Mouse (Mus musculus) kidney, postnatal 14 days (tissue): ENCODE results near the gene Vps13c.

Experiments used
- DNase-seq: peaks from one replicate; pipeline ENCODE4 v3.0.0; 2022; ENCODE audit warnings: mixed read lengths

Vps13c gene

DNA sequence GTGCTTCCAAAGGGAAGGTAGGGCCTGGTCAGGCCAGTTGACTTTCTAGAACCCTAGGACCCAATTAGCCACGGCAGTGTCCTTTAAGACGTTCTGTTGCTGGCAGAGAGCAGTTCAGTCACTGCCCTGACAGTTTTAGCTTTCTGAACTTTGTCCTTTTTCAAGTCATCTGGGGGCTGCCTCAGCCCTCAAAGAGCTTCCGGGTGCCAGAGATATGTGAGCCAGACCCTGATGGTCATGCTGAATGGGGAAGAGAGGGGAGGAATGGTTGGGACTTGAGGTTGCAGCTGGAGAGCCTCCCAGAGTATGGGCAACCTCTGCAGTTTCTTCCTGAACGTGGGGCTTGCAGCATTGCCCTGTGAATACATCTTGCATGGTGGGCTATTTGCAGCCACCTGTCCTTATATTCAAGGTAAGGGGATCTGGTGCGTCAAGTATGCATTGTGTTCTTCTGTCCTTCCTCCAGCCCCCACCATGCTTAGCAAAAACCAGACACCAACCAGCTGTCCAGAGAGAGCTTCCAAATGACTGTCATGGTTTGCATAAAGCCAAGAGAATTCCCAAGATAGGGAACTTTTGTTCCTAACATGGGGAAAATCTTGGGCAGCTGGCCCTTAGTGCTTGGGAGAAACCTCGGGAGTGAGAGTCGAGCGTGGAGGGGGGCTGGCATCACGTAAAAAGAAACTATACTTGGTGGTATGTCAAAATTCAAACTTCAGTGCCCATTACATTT lies 182.3 kb downstream of the Vps13c start:
- DNase-seq = peak; percentile 33

DNA sequence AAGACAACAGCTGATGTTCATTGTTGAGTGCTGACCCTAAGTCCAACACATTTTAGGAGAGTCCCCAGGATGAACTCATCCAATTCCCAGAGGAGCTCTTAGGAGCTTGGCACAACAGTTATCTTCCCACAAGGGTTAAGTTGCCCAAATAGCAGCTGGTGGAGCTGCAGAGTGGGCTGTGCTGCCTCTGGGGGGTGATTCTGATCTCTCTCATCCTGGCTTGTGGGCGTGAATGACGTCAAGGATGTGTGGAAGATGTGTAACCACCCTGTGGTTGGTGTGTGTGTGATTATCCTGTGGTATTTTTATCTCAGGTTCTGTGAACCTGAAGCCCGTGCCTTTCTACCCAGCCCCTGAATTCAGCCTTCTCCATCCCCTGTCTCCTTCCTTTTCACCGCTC lies 188.4 kb downstream of the Vps13c start:
- no peak for DNase-seq

DNA sequence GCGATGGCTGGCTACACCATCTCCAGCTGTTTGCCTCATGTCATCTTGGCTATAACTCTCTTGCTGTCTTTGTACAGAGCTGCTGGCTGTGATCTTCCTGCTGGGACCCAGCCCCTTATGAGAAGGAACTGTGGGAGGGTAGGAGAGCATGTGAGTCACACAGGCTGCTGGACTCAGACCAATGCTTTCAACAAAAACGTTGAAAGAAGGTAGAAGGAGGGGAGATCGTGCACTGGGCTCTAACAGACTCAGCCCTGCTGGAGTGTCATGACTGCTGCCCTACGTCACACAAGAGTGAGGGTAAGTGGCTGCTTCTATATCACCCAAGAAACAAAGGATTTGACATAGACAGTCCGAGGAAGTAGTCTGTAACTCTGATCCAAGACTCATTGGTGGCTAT lies 193.6 kb downstream of the Vps13c start:
- DNase-seq = no peak
